Mouse (Mus musculus): Measurements from ENCODE around the gene Ubl4b. TPM values are rescaled to one million over a fixed set of nuclear protein-coding genes. Genes with fewer than 3 reads are reported as not detected.
A peak's percentile ranks its signal among the peaks of the same experiment; 100 is the strongest.

Ubl4b gene
- total and polyA plus RNA-seq, 3 experiments: 0.11 TPM; not detected in 2

- peak; percentile 58 for TF ChIP-seq CTCF (IDR thresholded peaks at IDR 0.05; ENCODE audit: low read depth, low read length)
- no peak for TF ChIP-seq GATA1 (IDR thresholded peaks at IDR 0.05; ENCODE audit: borderline replicate concordance, low read length)
- DNase-seq (ENCODE audit: low spot score): peak; percentile 47
- no peak overlapping the region for H3K4me3 ChIP-seq (ENCODE audit: low read depth, low read length)
- no peaks in the 10 kb centered on the region for H3K9me3 ChIP-seq (replicated peaks)
- peaks cover 43% of the 10 kb centered on the region for H3K27me3 ChIP-seq (ENCODE audit: insufficient read depth, low read length)
- no peaks in the 10 kb centered on the region for H3K4me1 ChIP-seq (ENCODE audit: insufficient read depth, low read depth, low read length)
- ATAC-seq (ENCODE audit: extremely low read depth, insufficient number of reproducible peaks, low FRiP score, poor library complexity, severe bottlenecking): peak; percentile 77; the same call in 1 of the 2 replicates
- H3K36me3 ChIP-seq (replicated peaks): no peaks in the 10 kb centered on the region
Observed at GRCm38 (mm10) chr3:107559183-107559582, 4.3 kb upstream of the Ubl4b start.

- no peak for DNase-seq (ENCODE audit: low spot score)
- no peak for ATAC-seq (ENCODE audit: extremely low read depth, insufficient number of reproducible peaks, low FRiP score, poor library complexity, severe bottlenecking)
Observed at GRCm38 (mm10) chr3:107558740-107559139, 3.9 kb upstream of the Ubl4b start.

GRCm38 (mm10) chr3:107550409-107551049 is 4.3 kb downstream of the Ubl4b start:
- H3K9me3 ChIP-seq (replicated peaks): no peaks in the 10 kb centered on the region
- no peaks in the 10 kb centered on the region for H3K4me1 ChIP-seq (ENCODE audit: insufficient read depth, low read depth, low read length)
- peaks cover 25% of the 10 kb centered on the region for H3K27me3 ChIP-seq (ENCODE audit: insufficient read depth, low read length)
- no peaks in the 10 kb centered on the region for H3K36me3 ChIP-seq (replicated peaks)
- TF ChIP-seq TAL1 (conservative IDR thresholded peaks at IDR 0.05; ENCODE audit: low read depth, low read length): no peak
- TF ChIP-seq CTCF (IDR thresholded peaks at IDR 0.05; ENCODE audit: low read depth, low read length): peak; percentile 38; the same call in 1 of the 2 replicates
- DNase-seq (ENCODE audit: low spot score) (peak; percentile 25), ATAC-seq (ENCODE audit: extremely low read depth, insufficient number of reproducible peaks, low FRiP score, poor library complexity, severe bottlenecking) (no peak; the same call in 1 of the 2 replicates)
- H3K4me3 ChIP-seq (ENCODE audit: low read depth, low read length): no peak overlapping the region

More at GRCm38 (mm10) chr3:107558740-107559139, 3.9 kb upstream of the Ubl4b start:
- no peak for TF ChIP-seq TAL1 (conservative IDR thresholded peaks at IDR 0.05; ENCODE audit: low read depth, low read length)
- H3K4me1 ChIP-seq (ENCODE audit: insufficient read depth, low read depth, low read length): no peaks in the 10 kb centered on the region
- peaks cover 44% of the 10 kb centered on the region for H3K27me3 ChIP-seq (ENCODE audit: insufficient read depth, low read length)
- no peaks in the 10 kb centered on the region for H3K9me3 ChIP-seq (replicated peaks)
- H3K36me3 ChIP-seq (replicated peaks): no peaks in the 10 kb centered on the region
- H3K4me3 ChIP-seq (ENCODE audit: low read depth, low read length): no peak overlapping the region

GRCm38 (mm10) chr3:107546956-107547355 is 7.9 kb downstream of the Ubl4b start:
- Histone ChIP-seq H3K27me3 (ENCODE audit: insufficient read depth, low read length) (peaks cover 8% of the 10 kb centered on the region), H3K36me3 (replicated peaks) (no peaks in the 10 kb centered on the region), H3K4me3 (ENCODE audit: low read depth, low read length) (no peak overlapping the region), H3K9me3 (replicated peaks) (no peaks in the 10 kb centered on the region), H3K4me1 (ENCODE audit: insufficient read depth, low read depth, low read length) (no peaks in the 10 kb centered on the region)
- no peak for DNase-seq (ENCODE audit: low spot score)
- TF ChIP-seq TAL1 (conservative IDR thresholded peaks at IDR 0.05; ENCODE audit: low read depth, low read length): no peak
- no peak for TF ChIP-seq CTCF (IDR thresholded peaks at IDR 0.05; ENCODE audit: low read depth, low read length)
- no peak for TF ChIP-seq POLR2AphosphoS5 (IDR thresholded peaks at IDR 0.05; ENCODE audit: insufficient replicate concordance, low read depth, low read length)
- TF ChIP-seq GATA1 (IDR thresholded peaks at IDR 0.05; ENCODE audit: borderline replicate concordance, low read length): no peak
- TF ChIP-seq GATA2 (IDR thresholded peaks at IDR 0.05; ENCODE audit: borderline replicate concordance, low read depth, low read length): no peak
- ATAC-seq (ENCODE audit: extremely low read depth, insufficient number of reproducible peaks, low FRiP score, poor library complexity, severe bottlenecking): no peak

GRCm38 (mm10) chr3:107545716-107546412 is 9.0 kb downstream of the Ubl4b start:
- no peaks in the 10 kb centered on the region for H3K4me1 ChIP-seq (ENCODE audit: insufficient read depth, low read depth, low read length)
- peaks cover 7% of the 10 kb centered on the region for H3K27me3 ChIP-seq (ENCODE audit: insufficient read depth, low read length)
- H3K36me3 ChIP-seq (replicated peaks): no peaks in the 10 kb centered on the region
- no peak for DNase-seq (ENCODE audit: low spot score)
- H3K9me3 ChIP-seq (replicated peaks): no peaks in the 10 kb centered on the region
- ATAC-seq (ENCODE audit: extremely low read depth, insufficient number of reproducible peaks, low FRiP score, poor library complexity, severe bottlenecking): no peak
- H3K4me3 ChIP-seq (ENCODE audit: low read depth, low read length): no peak overlapping the region
- no peak for TF ChIP-seq GATA1 (IDR thresholded peaks at IDR 0.05; ENCODE audit: borderline replicate concordance, low read length)
- TF ChIP-seq GATA2 (IDR thresholded peaks at IDR 0.05; ENCODE audit: borderline replicate concordance, low read depth, low read length): no peak
- no peak for TF ChIP-seq TAL1 (conservative IDR thresholded peaks at IDR 0.05; ENCODE audit: low read depth, low read length)
- TF ChIP-seq POLR2AphosphoS5 (IDR thresholded peaks at IDR 0.05; ENCODE audit: insufficient replicate concordance, low read depth, low read length): no peak
- TF ChIP-seq CTCF (IDR thresholded peaks at IDR 0.05; ENCODE audit: low read depth, low read length): no peak

- no peaks in the 10 kb centered on the region for H3K4me1 ChIP-seq (ENCODE audit: insufficient read depth, low read depth, low read length)
- no peak overlapping the region for H3K4me3 ChIP-seq (ENCODE audit: low read depth, low read length)
- no peak for DNase-seq (ENCODE audit: low spot score)
- H3K27me3 ChIP-seq (ENCODE audit: insufficient read depth, low read length): peaks cover 9% of the 10 kb centered on the region
- H3K36me3 ChIP-seq (replicated peaks): no peaks in the 10 kb centered on the region
- H3K9me3 ChIP-seq (replicated peaks): no peaks in the 10 kb centered on the region
- ATAC-seq (ENCODE audit: extremely low read depth, insufficient number of reproducible peaks, low FRiP score, poor library complexity, severe bottlenecking): no peak
- TF ChIP-seq POLR2AphosphoS5 (IDR thresholded peaks at IDR 0.05; ENCODE audit: insufficient replicate concordance, low read depth, low read length): no peak
- no peak for TF ChIP-seq GATA2 (IDR thresholded peaks at IDR 0.05; ENCODE audit: borderline replicate concordance, low read depth, low read length)
- TF ChIP-seq TAL1 (conservative IDR thresholded peaks at IDR 0.05; ENCODE audit: low read depth, low read length): no peak
- TF ChIP-seq GATA1 (IDR thresholded peaks at IDR 0.05; ENCODE audit: borderline replicate concordance, low read length): no peak
- no peak for TF ChIP-seq CTCF (IDR thresholded peaks at IDR 0.05; ENCODE audit: low read depth, low read length)
Observed at GRCm38 (mm10) chr3:107545278-107545677, 9.6 kb downstream of the Ubl4b start.
